Mouse (Mus musculus): Measurements from ENCODE around the gene Tmem53.

- TF ChIP-seq CTCF (conservative IDR thresholded peaks at IDR 0.05; ENCODE audit: low read length) = no peak
- no peak for TF ChIP-seq NANOG (IDR thresholded peaks at IDR 0.05; ENCODE audit: borderline replicate concordance, low read length)
- TF ChIP-seq POU5F1 (IDR thresholded peaks at IDR 0.05; ENCODE audit: borderline replicate concordance, low read length) = no peak
Measured at GRCm38 (mm10) chr4:117317701-117318190, 66.0 kb downstream of the Tmem53 start.
